Mouse (Mus musculus) limb, embryonic 15.5 days (tissue): ENCODE data around the gene Crtc2. TPM values are rescaled to one million over a fixed set of nuclear protein-coding genes. Genes with fewer than 3 reads are reported as not detected.

Experiments
- ATAC-seq: fragments of 200-750 bp; cut with Nextera tagmentation; 2 replicates; pipeline ENCODE4 v1.8.0; 2017; ENCODE audit warnings: low read depth, moderate TSS enrichment; ENCODE audit not compliant: insufficient number of reproducible peaks, low FRiP score, low TSS enrichment
- H3K27ac ChIP-seq: fragments of 300-500 bp; sonication (generic); 2 replicates; pipeline ENCODE4 v1.5.1; 2015; ENCODE audit warnings: moderate library complexity, mild to moderate bottlenecking, inconsistent platforms
- H3K27me3 ChIP-seq: fragments of 300-500 bp; sonication (generic); 2 replicates; pipeline ENCODE4 v1.6.1; 2015; ENCODE audit warnings: inconsistent platforms
- H3K36me3 ChIP-seq: fragments of 300-500 bp; sonication (generic); 2 replicates; pipeline ENCODE4 v1.6.1; 2015; ENCODE audit warnings: inconsistent platforms
- H3K4me1 ChIP-seq: fragments of 300-500 bp; sonication (generic); 2 replicates; pipeline ENCODE4 v1.6.1; 2015; ENCODE audit warnings: inconsistent platforms
- H3K4me2 ChIP-seq: fragments of 300-500 bp; sonication (generic); 2 replicates; pipeline ENCODE4 v1.6.1; 2015; ENCODE audit warnings: mild to moderate bottlenecking, inconsistent platforms
- H3K4me3 ChIP-seq: fragments of 300-500 bp; sonication (generic); 2 replicates; pipeline ENCODE4 v1.5.1; 2015; ENCODE audit warnings: mild to moderate bottlenecking, inconsistent platforms
- H3K9ac ChIP-seq: fragments of 300-500 bp; sonication (generic); 2 replicates; pipeline ENCODE4 v1.6.1; 2015; ENCODE audit warnings: inconsistent platforms
- H3K9me3 ChIP-seq: fragments of 300-500 bp; sonication (generic); 2 replicates; pipeline ENCODE4 v1.6.1; 2016; ENCODE audit warnings: inconsistent platforms
- WGBS: fragments of 180-500 bp; shearing (Covaris S2); methylation state at CpG from one replicate; pipeline ENCODE4 v1.1.7; 2015; 5-methylcytosine and 5-hydroxymethylcytosine counted together
- polyA plus RNA-seq: library from polyadenylated mRNA; unstranded; fragments of >200 nt; fragmentation: Nextera tagmentation; extraction: Ambion mirVana; gene quantifications from 2 replicates; pipeline ENCODE4 v1.2.1, GENCODE M21; 2015

The Crtc2 gene
- polyA plus RNA-seq, 1 experiment from 2014 or later: 20.8 TPM

GRCm38 (mm10) chr3:90220531-90220951, 33.4 kb upstream of the Crtc2 start:
- WGBS: 0% methylated on average over 20 of the region's 20 CpGs
- no peaks in the 10 kb centered on the region for H3K27me3 ChIP-seq
- peak overlapping the region; percentile 48 for H3K9ac ChIP-seq
- peaks cover 23% of the 10 kb centered on the region for H3K36me3 ChIP-seq
- ATAC-seq: peak; percentile 85
- H3K27ac ChIP-seq: peak overlapping the region; percentile 88
- peak overlapping the region; percentile 52 for H3K4me3 ChIP-seq
- H3K4me2 ChIP-seq: peak overlapping the region; percentile 71
- H3K9me3 ChIP-seq: no peaks in the 10 kb centered on the region
- peaks cover 13% of the 10 kb centered on the region for H3K4me1 ChIP-seq

GRCm38 (mm10) chr3:90221123-90221522, 32.8 kb upstream of the Crtc2 start:
- WGBS: 21% methylated on average over 5 of the region's 5 CpGs
- Histone ChIP-seq H3K9ac (peak overlapping the region; percentile 48; the same call in 1 of the 2 replicates), H3K4me2 (peak overlapping the region; percentile 71), H3K4me3 (peak overlapping the region; percentile 52), H3K4me1 (peaks cover 13% of the 10 kb centered on the region), H3K27ac (peak overlapping the region; percentile 88), H3K36me3 (peaks cover 28% of the 10 kb centered on the region), H3K27me3 (no peaks in the 10 kb centered on the region), H3K9me3 (no peaks in the 10 kb centered on the region)
- 0 out of 2 replicates have a peak, but pooled peaks have one; percentile 0 for ATAC-seq

- Histone ChIP-seq H3K4me3 (no peak overlapping the region), H3K4me1 (peaks cover 13% of the 10 kb centered on the region), H3K36me3 (peaks cover 31% of the 10 kb centered on the region), H3K9ac (no peak overlapping the region), H3K27me3 (no peaks in the 10 kb centered on the region), H3K27ac (no peak overlapping the region), H3K9me3 (no peaks in the 10 kb centered on the region), H3K4me2 (0 out of 2 replicates have a peak overlapping the region, but pooled peaks have one; percentile 71)
- no peak for ATAC-seq
- WGBS: 89% methylated on average over 4 of the region's 4 CpGs
Measured at GRCm38 (mm10) chr3:90222455-90222854, 31.5 kb upstream of the Crtc2 start.

GRCm38 (mm10) chr3:90222941-90223340, 31.0 kb upstream of the Crtc2 start:
- Histone ChIP-seq H3K36me3 (peaks cover 31% of the 10 kb centered on the region), H3K9ac (no peak overlapping the region), H3K27ac (no peak overlapping the region), H3K4me3 (no peak overlapping the region), H3K4me1 (peaks cover 13% of the 10 kb centered on the region), H3K4me2 (no peak overlapping the region), H3K27me3 (no peaks in the 10 kb centered on the region), H3K9me3 (no peaks in the 10 kb centered on the region)
- no peak for ATAC-seq
- 82% methylated on average over 3 of the region's 3 CpGs for WGBS

GRCm38 (mm10) chr3:90224331-90224730, 29.6 kb upstream of the Crtc2 start:
- Histone ChIP-seq H3K27me3 (no peaks in the 10 kb centered on the region), H3K4me3 (no peak overlapping the region), H3K9me3 (no peaks in the 10 kb centered on the region), H3K4me2 (no peak overlapping the region), H3K9ac (no peak overlapping the region), H3K27ac (no peak overlapping the region), H3K4me1 (peaks cover 13% of the 10 kb centered on the region), H3K36me3 (peaks cover 31% of the 10 kb centered on the region)
- no peak for ATAC-seq
- WGBS: 78% methylated on average over 10 of the region's 10 CpGs

GRCm38 (mm10) chr3:90231075-90231474, 22.9 kb upstream of the Crtc2 start:
- Histone ChIP-seq H3K4me1 (peaks cover 4% of the 10 kb centered on the region), H3K4me2 (peak overlapping the region; percentile 72), H3K27me3 (no peaks in the 10 kb centered on the region), H3K9ac (0 out of 2 replicates have a peak overlapping the region, but pooled peaks have one; percentile 76), H3K36me3 (peaks cover 25% of the 10 kb centered on the region), H3K9me3 (no peaks in the 10 kb centered on the region), H3K4me3 (peak overlapping the region; percentile 72), H3K27ac (peak overlapping the region; percentile 93)
- ATAC-seq: no peak
- WGBS: 9% methylated on average over 8 of the region's 8 CpGs

- Histone ChIP-seq H3K4me3 (peak within 1 kb of the TSS; percentile 72), H3K4me1 (peaks cover 4% of the 10 kb centered on the region), H3K27me3 (no peaks in the 10 kb centered on the region), H3K36me3 (peaks cover 26% of the 10 kb centered on the region), H3K27ac (peak within 1 kb of the TSS; percentile 93), H3K9me3 (no peaks in the 10 kb centered on the region), H3K4me2 (peak within 1 kb of the TSS; percentile 72), H3K9ac (peak within 1 kb of the TSS; percentile 76)
- peak; percentile 95 for ATAC-seq
- WGBS: under 1% methylated on average over 61 of the region's 61 CpGs
Measured at GRCm38 (mm10) chr3:90231507-90232333, 22.2 kb upstream of the Crtc2 start, which contains the start of gene Jtb. Jtb (plus strand) TSS chr3:90231597.

GRCm38 (mm10) chr3:90241251-90241650, 12.7 kb upstream of the Crtc2 start:
- no peak overlapping the region for H3K4me2 ChIP-seq
- peaks cover 3% of the 10 kb centered on the region for H3K36me3 ChIP-seq
- 86% methylated on average over 2 of the region's 2 CpGs for WGBS
- H3K4me3 ChIP-seq: no peak overlapping the region
- H3K9ac ChIP-seq: no peak overlapping the region
- H3K4me1 ChIP-seq: peaks cover 17% of the 10 kb centered on the region
- no peak for ATAC-seq
- no peak overlapping the region for H3K27ac ChIP-seq
- no peaks in the 10 kb centered on the region for H3K9me3 ChIP-seq
- H3K27me3 ChIP-seq: no peaks in the 10 kb centered on the region

- H3K9ac ChIP-seq: no peak overlapping the region
- 82% methylated on average over 10 of the region's 10 CpGs for WGBS
- no peaks in the 10 kb centered on the region for H3K36me3 ChIP-seq
- ATAC-seq: no peak
- no peak overlapping the region for H3K27ac ChIP-seq
- no peak overlapping the region for H3K4me3 ChIP-seq
- H3K27me3 ChIP-seq: no peaks in the 10 kb centered on the region
- H3K9me3 ChIP-seq: no peaks in the 10 kb centered on the region
- no peak overlapping the region; the same call in 1 of the 2 replicates for H3K4me2 ChIP-seq
- peaks cover 17% of the 10 kb centered on the region for H3K4me1 ChIP-seq
Measured at GRCm38 (mm10) chr3:90241669-90242358, 12.1 kb upstream of the Crtc2 start.

- 4% methylated on average over 19 of the region's 19 CpGs for WGBS
- no peaks in the 10 kb centered on the region for H3K9me3 ChIP-seq
- no peaks in the 10 kb centered on the region for H3K27me3 ChIP-seq
- H3K9ac ChIP-seq: no peak within 1 kb of the TSS
- H3K4me1 ChIP-seq: peaks cover 21% of the 10 kb centered on the region
- H3K27ac ChIP-seq: peak within 1 kb of the TSS; percentile 74
- H3K4me2 ChIP-seq: peak within 1 kb of the TSS; percentile 60
- H3K4me3 ChIP-seq: peak within 1 kb of the TSS; percentile 37
- ATAC-seq: peak; percentile 50; the same call in 1 of the 2 replicates
- no peaks in the 10 kb centered on the region for H3K36me3 ChIP-seq
Measured at GRCm38 (mm10) chr3:90242984-90243775, 10.8 kb upstream of the Crtc2 start, which contains the start of gene Creb3l4. Creb3l4 (minus strand) TSS chr3:90243512.

- H3K4me1 ChIP-seq: peaks cover 29% of the 10 kb centered on the region
- no peak overlapping the region for H3K4me2 ChIP-seq
- H3K27me3 ChIP-seq: no peaks in the 10 kb centered on the region
- H3K9me3 ChIP-seq: no peaks in the 10 kb centered on the region
- H3K36me3 ChIP-seq: no peaks in the 10 kb centered on the region
- H3K4me3 ChIP-seq: no peak overlapping the region
- H3K27ac ChIP-seq: no peak overlapping the region
- WGBS: 62% methylated on average over 2 of the region's 2 CpGs
- H3K9ac ChIP-seq: no peak overlapping the region
- ATAC-seq: no peak
Measured at GRCm38 (mm10) chr3:90245406-90245805, 8.6 kb upstream of the Crtc2 start.
